19 mouse cellular contexts compared by ENCODE assay signal in genomic region chr16:30962515-30962914, GRCm38 (mm10).
A peak's percentile ranks its signal among the peaks of the same experiment; 100 is the strongest.
DNase-seq lines count a peak whose midpoint lies in the region; TF ChIP-seq lines count a peak whose summit lies in the region.
"Had no signal": no experiment of that assay in that cellular context is flagged by ENCODE, and none has a peak within 500 bp of the region (broad histone marks: within the 10 kb centered on the region; RNA-seq: fewer than 3 reads in every experiment).

No protein-coding gene starts in this region.

- peak; percentile 21 for DNase-seq in gastrocnemius, adult 2 months
- DNase-seq in gastrocnemius, adult 18-20 months (ENCODE audit: low spot score), result no peak
- DNase-seq in spleen, adult 2 months (ENCODE audit: low read depth in 1 of 2, low spot score in 2 of 2), result peak in 1 of 2 experiments; percentile 17
- DNase-seq in spleen, adult 18-20 months, result no peak
- peak; percentile 50 for DNase-seq in splenic B cell, adult 2 months (ENCODE audit: low read depth, low spot score)
- no peak for DNase-seq in left cerebral cortex, postnatal 14 days (ENCODE audit: low spot score in 2 of 2)
- no peak for DNase-seq in heart, adult 18-20 months
- DNase-seq in adrenal gland, adult 18-20 months (ENCODE audit: low spot score in 2 of 2), result no peak
- DNase-seq: cerebellum, adult 11 months; cerebellum, postnatal 36 days; gastrocnemius, postnatal 14 days; heart, postnatal 36 days; layer of hippocampus, postnatal 36 days; lung, adult 18-20 months; right cerebral cortex, adult 18-20 months had no signal

- intact Hi-C loops in gastrocnemius, adult 2 months (cut with DNase I), result no loop called here
- intact Hi-C loops in left cerebral cortex, postnatal 14 days (cut with DNase I), result no loop called here

- no peaks in the 10 kb centered on the region for H3K27me3 ChIP-seq in spleen, adult 2 months (ENCODE audit: control insufficient read depth, insufficient read depth, low read length)
- no peaks in the 10 kb centered on the region for H3K27me3 ChIP-seq in splenic B cell, adult 2 months (ENCODE audit: control insufficient read depth, insufficient read depth, low read length, poor library complexity, severe bottlenecking)
- H3K27me3 ChIP-seq: forebrain, embryonic 13.5 days; limb, embryonic 12.5 days; neural tube, embryonic 15.5 days had no signal

- H3K27ac ChIP-seq in gastrocnemius, adult 2 months, result no peak overlapping the region
- H3K27ac ChIP-seq in spleen, adult 2 months (ENCODE audit: insufficient read depth, low read length), result peak overlapping the region; percentile 28; the same call in 1 of the 2 replicates
- H3K27ac ChIP-seq: forebrain, embryonic 13.5 days; kidney, postnatal 0 days; limb, embryonic 12.5 days; neural tube, embryonic 15.5 days had no signal

- WGBS in spleen, adult 2 months, result 28% methylated on average over 8 of the region's 8 CpGs

- no peak overlapping the region for H3K4me3 ChIP-seq in gastrocnemius, adult 2 months
- no peak overlapping the region for H3K4me3 ChIP-seq in spleen, adult 2 months (ENCODE audit: extremely low read depth, insufficient read depth, insufficient read length)
- H3K4me3 ChIP-seq: forebrain, embryonic 13.5 days; limb, embryonic 12.5 days; neural tube, embryonic 15.5 days had no signal

- TF ChIP-seq POLR2A in spleen, adult 2 months (IDR thresholded peaks at IDR 0.05; ENCODE audit: low read depth, low read length), result no peak

- peaks cover 36% of the 10 kb centered on the region; the same call in 1 of the 2 replicates for H3K4me1 ChIP-seq in spleen, adult 2 months (ENCODE audit: control insufficient read depth, insufficient read depth, insufficient read length)
- H3K4me1 ChIP-seq: forebrain, embryonic 13.5 days; limb, embryonic 12.5 days; neural tube, embryonic 15.5 days had no signal

- TF ChIP-seq CTCF in gastrocnemius, adult 2 months (IDR thresholded peaks at IDR 0.05), result no peak
- TF ChIP-seq CTCF in spleen, adult 2 months (IDR thresholded peaks at IDR 0.05; ENCODE audit: extremely low read depth, insufficient read depth, insufficient read length, insufficient replicate concordance), result no peak

- no peaks in the 10 kb centered on the region for H3K36me3 ChIP-seq in spleen, adult 2 months (ENCODE audit: control insufficient read depth, insufficient read depth, low read length)
- no peaks in the 10 kb centered on the region for H3K36me3 ChIP-seq in splenic B cell, adult 2 months (ENCODE audit: control insufficient read depth, insufficient read depth, low read length, poor library complexity, severe bottlenecking)
- H3K36me3 ChIP-seq: limb, embryonic 12.5 days; neural tube, embryonic 15.5 days had no signal

Comparison
In these comparisons a context has a peak if more than half of its experiments do, and no peak if none do; other contexts are left out.
1. DNase-seq: peak in gastrocnemius, adult 2 months (single experiment) and splenic B cell, adult 2 months (single experiment); none in gastrocnemius, adult 18-20 months (single experiment), spleen, adult 18-20 months (0 of 2), left cerebral cortex, postnatal 14 days (0 of 2), heart, adult 18-20 months (0 of 2) and adrenal gland, adult 18-20 months (0 of 2).